Mouse (Mus musculus): ENCODE data around the gene Gm38431. TPM values are rescaled to one million over a fixed set of nuclear protein-coding genes. Genes with fewer than 3 reads are reported as not detected.

The Gm38431 gene
- total RNA-seq (2021): under 1 TPM; 0.43 to 0.64 TPM
- long read RNA-seq, experiment 1, partial matches to known transcripts: 0 of 2 reads
- long read RNA-seq, experiment 1, other reads (novel, unspliced or antisense): 2 of 2 reads
- long read RNA-seq, experiment 2, partial matches to known transcripts: 1 of 2 reads
- long read RNA-seq, experiment 2, other reads (novel, unspliced or antisense): 1 of 2 reads

DNA sequence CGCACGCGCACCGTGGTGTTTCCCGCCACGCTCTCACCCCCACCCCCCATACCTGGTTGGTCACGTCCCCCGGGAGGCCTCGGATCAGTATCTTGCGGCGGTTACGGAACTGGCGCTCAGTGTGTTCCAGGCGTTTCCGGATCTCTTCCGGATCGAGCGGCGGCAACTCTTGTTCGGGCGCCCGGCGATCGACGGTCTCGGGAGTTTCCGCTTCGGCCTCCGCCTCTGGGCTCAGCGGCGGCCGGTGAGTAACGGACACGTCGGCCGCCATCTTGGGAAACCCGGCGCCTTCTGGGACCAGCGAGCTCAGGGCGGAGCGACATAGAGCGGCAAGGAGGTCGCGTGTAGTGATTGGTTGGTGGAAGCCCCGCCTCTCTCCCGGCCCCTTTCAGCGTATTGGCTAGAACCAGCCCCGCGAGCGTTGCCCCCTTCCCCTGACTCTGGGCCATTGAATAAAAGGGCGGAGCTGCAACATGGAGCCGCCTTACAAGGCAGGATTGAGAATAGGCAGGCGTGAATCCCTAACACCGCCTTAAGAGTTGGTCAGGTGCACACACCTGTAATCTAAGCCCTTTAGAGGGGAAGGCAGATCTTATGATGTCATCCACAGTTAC lies at the start of gene Gm38431, which contains the start of gene Raver1:
Gene Gm38431, minus strand, starts transcription at position 291 of the 614 bp plus-strand sequence.
Gene Raver1, minus strand, starts transcription at position 302 of the 614 bp plus-strand sequence.
- peak; percentile 98 for DNase-seq (ENCODE audit: low spot score)

DNA sequence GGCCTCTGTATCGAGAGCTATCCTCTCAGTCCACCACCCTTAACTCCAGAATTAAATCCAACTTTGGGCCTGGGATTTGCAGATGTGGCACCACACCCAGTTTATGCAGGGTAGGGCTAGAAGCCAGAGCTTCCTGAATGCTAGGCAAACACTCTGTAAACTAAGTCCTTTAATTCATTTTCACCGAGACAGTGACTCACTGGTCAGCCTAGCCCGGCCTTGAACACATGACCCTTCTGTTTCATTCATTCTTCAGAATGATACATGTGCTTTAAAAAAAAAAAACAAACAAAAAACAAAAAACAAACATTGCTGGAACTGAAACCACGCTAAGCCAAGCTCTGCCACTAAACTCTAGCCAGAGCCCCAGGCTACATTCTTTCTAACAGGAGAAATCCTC lies 46.6 kb upstream of the Gm38431 start:
- no peak for DNase-seq (ENCODE audit: low spot score)

DNA sequence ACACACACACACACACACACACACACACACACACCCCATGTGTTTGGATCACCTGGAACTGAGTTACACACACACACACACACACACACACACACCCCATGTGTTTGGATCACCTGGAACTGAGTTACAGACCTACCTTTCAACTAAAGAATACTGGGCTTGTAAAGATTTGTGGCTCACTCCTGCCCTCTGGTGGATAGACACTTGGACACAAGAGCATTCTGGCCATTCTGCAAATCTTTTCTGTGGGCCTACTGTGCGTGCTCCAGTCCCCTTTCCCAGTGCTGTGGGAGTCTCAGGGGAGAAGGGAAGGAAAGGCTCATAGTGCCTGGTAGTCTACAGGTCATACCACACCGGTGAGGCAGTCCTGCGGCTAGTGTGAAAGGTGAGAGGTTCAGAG lies 45.4 kb upstream of the Gm38431 start:
- peak; percentile 63 for DNase-seq (ENCODE audit: low spot score)

DNA sequence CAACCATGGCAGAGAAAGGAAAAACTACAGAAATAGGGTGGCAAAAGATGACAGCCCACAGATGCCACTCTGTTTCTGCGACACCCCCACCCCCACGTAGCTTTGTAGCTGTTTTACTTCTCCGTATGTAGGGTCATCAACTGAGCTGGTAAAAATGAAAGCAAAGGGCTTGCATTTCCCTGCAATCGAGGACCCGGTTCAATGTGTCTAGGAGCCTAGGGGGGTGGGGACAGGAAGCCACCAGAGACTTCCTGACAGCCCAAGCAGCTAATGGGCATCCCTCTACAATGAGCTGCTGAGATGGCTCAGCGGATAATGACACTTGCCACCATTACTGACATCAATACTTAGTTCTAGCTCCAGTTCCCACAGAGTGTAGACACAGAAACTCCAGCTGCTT lies 44.6 kb upstream of the Gm38431 start:
- no peak for DNase-seq (ENCODE audit: low spot score)

DNA sequence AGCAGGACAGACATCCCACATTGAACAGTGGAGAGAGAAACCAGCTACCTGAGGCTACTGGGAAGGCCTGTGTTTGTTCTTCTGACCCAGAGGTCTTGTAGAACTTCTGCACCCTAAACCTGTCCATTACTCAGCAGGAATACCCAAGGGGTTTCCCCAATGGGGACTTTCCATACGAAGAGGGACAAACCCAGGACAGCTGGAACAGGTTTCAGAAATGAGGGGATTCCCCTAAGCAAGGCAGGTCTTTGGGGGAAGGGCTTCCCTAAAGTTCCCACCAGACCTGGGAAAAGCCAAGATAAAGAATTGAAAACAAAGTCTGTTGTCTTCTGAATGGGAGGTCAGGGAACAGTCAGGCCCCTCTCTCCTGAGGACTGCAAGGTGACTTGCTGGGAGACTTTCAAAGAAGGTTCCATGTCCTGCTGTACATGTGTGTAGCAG lies 44.2 kb upstream of the Gm38431 start:
- DNase-seq (ENCODE audit: low spot score): no peak

DNA sequence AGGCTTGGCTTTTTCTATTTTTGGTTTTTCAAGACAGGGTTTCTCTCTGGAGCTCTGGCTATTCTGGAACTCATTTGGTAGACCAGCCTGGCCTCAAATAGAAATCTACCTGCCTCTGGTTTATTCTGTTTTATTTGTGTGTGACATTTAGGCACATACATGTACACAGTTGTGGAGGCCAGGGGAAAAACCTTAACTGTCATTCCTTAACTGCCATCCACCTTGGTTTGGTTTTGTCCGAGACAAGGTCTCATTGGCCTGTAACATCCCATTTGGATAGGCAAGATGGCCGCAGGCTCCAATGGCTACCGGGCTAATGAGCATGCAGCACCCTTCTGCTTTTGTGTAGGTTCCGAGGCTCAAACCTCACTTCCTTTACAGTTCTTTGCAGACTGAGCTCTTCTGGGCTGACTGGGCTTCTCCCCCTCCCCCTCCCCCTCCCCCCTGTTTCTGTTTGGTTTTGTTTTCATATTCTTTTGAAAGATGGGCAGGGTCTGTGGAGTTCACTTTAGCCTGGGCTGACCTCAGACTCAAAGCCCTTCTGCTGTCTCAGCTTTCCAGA lies 43.6 kb upstream of the Gm38431 start:
- DNase-seq (ENCODE audit: low spot score): no peak

DNA sequence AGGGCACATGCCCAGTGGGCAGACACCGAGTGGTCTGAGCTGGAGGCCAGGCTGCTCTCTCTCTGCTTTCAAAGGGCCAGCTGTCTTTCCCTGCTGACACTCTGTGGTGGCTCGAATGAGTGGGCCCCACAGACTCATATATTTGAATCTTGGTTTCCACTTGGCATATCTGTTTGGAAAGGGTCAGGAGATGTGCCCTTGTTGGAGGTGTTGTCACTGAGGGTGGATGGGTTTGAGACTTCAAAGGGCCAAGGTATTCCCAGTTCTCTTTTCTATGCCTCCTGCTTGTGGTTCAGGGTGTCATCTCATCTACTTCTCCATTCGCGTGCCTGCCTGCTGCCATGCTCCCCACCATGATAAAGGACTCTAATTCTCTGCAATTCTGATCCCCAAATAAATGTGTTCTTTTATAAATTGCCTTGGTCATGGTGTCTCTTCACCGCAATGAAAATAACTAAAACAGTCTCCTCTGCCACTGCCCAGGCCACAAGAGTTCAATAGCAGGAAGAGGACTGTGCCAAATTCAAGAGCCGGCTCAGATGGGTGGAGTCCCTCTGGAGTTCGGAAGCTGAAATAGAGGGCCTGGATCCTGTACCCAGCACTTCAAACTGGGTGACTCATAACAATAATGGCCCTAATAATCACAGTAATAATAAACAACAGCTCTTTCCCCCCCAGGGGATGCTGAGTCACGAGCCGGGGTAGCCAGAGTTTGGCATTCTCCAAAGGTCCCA lies 43.0 kb upstream of the Gm38431 start:
- peak; percentile 72 for DNase-seq (ENCODE audit: low spot score)

DNA sequence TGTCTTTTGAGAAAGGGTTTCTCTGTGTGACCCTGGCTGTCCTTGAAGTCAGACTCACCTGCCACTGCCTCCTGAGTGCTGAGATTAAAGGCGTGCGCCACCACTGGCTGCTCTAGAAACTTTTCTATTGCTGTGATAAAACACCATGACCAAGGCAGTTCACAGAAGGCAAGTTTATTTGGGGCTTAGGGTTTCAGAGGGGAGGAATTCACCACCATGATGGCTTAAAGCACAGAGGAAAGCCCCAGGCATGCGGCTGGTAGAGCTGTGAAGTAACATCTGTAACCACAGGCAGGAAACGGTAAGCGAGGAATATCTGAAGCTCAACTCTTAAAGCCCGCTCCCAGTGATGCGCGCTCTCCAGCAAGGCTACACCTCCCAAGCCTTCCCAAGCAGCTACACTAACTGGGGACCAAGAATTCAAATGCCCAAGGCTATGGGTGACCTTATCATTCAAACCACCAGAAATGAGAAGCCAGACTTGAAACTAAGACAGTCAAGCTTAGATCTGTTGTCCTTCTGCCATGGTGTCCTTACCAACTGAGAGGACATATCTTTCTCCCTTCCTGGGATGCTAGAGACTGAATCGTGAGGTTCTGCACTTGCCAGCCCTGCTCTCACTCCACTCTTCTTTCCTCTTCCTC lies 41.4 kb upstream of the Gm38431 start:
- no peak for DNase-seq (ENCODE audit: low spot score)

DNA sequence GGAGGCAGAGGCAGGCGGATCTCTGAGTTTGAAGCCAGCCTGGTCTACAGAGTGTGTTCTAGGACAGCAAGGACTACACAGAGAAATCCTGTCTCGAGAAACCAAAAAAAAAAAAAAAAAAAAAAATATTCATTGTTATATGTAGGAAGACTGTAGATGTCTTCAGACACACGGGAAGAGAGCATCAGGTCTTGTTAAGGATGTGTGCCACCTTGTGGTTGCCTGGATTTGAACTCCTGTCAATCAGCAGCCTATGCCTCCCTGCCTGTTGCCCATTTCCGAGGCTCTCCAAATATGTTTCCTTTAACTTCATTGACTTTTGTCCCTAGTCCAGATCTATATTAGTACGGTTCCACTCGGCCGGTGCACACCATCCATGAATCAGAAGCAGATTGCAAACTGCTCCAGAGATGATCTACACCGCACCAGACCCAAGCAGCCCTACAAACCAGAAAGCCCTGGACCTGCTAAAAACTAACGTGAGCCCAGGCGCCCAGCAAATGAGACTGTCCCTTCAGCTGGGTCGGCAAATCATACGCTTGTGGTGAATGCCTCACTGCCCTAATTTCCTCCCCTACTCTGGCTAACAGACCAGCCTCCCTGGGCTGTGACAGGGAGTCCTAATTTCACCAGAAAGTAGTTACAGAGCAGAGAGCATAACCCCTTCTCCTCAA lies 40.4 kb upstream of the Gm38431 start:
- no peak for DNase-seq (ENCODE audit: low spot score)

DNA sequence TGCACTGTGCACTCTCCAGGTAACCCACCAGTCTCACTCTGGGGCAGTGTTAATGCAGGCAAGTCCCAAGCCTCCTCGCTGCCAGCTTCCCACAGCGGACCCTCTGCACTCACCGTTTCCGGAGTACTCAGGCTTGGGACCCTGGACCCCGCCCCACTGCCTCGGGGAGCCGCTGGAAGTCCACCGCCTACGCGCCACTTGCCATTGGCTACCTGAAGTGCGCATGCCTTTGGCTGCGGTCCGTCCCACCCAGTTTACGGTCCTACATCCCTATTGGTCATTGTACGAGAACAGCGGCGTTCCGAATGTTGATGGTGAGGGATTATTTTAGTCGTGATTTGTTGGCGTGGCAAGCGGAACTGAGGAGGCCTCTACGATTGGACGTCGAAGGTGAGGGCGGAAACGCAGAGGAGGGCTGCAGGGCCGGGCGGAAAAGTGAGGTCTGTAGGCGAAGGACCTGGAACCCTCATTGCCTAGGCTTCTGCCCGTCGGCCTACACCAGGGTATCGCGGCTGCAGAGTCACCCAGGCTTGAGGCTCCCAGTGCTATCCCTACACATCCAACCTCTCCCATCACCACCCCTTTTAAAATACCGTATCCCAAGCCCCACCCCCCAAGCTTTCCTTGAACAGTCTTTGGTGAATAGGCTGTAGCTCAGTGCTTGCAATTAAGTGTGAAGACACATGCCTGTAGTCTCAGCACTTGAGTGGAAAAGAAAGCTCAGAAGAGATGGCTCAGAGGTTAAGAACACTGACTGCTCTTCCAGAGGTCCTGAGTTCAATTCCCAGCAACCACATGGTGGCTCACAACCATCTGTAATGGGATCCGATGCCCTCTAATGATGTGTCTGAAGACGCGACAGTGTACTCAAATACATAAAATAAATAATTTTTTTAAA lies 39.5 kb upstream of the Gm38431 start, which contains the start of gene Tyk2:
Gene Tyk2, minus strand, starts transcription at position 185 of the 898 bp plus-strand sequence.
- DNase-seq (ENCODE audit: low spot score): peak; percentile 94

DNA sequence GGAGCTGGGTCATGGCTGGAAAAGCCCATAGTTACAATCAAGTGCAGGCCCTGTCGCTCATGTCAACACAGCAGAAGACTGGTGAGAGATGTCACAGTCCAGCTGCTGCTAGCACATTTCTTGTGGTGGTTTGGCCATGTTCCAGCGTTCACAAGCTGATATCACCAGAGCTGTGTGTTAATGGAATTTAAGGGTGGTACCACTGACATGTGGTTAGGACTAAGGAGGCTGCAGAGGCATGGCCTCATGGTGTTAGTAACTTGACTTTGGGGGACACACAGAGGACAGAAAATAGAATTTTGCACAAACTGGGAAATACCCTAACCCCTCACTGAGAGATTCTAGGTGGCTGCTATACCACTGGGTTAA lies 34.4 kb upstream of the Gm38431 start:
- DNase-seq (ENCODE audit: low spot score): no peak

DNA sequence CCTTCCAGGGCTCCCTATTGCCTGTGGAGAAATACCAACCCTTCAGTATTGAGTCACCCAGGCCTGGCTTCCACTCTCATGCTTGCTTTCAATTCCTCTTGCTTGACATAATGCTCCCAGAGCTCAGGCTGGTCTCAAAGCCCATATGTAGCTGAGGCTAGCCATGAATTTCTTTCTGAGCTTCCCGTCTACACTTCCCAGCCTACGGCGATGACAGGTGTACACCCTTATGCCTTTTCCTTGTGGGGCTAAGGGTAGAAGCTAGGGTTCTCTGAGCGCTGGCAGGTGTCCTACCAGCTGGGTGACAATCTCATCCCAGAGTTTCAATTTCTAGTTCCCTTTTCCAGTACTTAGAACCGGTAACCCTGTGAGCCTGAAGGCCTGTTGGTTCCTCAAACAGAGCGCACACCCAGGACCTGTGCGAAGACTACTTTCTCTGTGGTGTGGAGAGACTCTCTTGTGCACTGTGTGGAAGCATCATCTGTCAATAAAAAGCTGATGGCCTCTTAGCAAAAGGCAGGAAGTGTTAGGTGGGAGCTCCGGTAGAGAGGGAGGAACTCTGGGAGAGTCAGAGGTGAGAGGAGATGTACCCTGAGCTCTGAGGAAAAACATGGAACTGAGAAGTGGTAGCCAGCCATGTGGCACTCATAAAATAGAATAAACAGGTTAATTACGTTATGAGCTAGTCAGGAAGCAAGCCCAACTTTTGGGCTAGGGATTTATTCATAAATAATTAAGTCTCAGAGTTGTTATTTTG lies 33.9 kb upstream of the Gm38431 start:
- DNase-seq (ENCODE audit: low spot score): no peak

DNA sequence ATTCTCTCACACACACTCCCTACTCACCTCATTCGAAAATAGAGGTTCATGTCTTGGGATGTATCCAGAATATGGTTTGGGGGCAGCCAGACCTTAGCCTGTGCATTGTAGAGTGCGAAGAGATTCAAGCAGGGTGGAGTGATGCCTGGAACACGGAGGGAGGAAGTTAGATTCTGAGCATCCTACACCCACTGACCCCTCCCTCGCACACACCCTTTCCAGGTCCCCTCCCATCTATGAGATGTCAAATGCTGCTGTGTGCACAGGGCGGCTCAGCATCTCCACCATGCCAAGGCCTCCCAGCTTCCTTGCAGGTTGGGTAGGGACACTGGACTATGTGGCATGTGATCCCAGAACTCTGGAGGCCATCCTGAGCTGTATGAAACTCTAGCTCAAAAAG lies 33.0 kb upstream of the Gm38431 start:
- no peak for DNase-seq (ENCODE audit: low spot score)

DNA sequence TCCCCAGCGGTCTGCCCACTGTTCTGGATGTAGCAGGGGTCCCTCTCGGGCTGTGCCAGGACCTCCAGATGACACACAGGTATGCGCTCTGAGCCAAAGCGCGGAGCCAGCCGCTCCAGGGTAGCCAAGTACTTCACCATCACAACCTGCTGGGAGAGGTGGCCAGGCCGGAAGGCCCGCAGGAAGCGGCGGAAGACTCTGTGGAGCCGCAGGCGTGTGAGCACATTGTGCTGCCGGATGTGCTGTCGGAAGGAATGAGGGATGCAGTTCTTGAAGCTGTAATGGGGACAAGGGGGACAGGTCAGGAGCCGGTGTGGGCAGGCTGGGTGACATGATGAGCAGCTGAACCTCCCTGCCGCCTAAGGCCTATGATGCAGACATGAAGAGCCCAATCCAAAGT lies 29.7 kb upstream of the Gm38431 start:
- DNase-seq (ENCODE audit: low spot score): no peak

DNA sequence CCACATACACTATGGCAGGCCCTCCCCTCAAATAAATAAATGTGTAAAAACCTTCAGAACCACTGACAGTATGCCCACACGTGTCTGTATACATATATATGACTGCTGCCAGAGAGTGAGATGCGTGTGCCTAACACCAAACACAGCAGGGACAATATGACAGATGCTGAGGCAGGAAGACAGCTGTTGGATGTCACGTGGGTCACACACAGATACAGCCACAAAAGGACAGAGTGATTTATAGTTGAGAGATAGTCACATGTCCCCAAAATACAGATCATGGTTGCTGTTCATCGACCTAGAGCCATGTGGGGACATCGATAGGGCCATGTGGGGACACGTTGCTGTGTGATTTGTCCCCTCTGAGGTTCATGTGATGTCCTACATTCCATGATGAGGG lies 25.3 kb upstream of the Gm38431 start:
- DNase-seq (ENCODE audit: low spot score): no peak

DNA sequence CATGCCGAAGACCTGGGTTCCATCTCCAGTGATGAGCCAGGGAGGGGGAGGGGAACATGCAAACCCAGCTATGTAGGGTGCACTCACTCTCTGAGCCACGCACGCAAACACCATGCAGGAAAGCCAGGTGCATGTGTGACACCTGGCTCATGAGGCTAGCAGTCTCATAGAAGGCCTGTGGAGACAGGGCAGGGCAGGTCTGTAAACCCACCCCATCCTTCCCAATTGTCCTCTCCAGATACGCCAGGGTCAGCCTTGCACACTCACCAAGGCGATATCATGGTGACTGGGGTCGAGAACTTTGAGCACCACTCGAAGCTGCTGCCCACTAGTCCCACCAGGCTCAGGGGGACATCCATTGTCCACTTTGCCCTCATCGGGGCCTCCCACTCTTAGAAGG lies 23.3 kb upstream of the Gm38431 start:
- no peak for DNase-seq (ENCODE audit: low spot score)

DNA sequence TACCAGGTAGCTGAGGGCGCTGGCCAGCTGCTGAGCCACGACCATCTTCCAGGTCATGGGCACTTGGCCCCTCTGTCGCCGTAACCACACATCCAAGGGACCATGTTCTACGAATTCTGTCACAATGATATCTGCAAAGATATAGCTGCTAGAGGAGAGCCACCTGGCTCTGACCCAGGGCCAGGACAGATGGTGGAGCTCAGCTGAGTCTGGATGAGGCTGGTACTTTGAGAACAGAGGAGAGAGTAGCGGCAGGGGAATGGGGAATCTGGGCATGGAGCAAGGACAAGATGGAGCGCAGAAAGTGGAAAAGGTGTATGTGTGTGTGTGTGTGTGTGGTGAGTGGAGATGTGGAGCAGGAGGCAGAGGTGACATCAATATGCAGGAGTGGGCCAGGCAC lies 22.4 kb upstream of the Gm38431 start:
- no peak for DNase-seq (ENCODE audit: low spot score)

DNA sequence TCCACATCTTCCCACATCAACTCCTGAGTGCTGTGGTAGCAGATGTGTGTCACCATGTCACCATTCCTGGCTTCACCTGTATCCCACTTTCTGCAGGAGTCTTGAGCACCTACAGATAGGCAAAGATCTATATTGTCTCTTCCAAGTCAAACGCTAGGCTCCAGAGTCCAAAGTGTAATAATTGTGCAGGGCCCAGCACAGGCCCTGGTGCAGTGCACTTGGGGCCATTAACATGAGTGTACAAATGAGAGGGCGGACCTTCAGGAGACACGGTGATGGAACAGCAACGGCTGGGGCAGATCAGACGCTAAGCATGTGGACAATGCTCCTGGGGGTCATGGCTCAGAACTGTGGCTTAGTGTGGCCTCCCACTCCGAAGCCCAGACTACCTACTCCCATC lies 22.0 kb upstream of the Gm38431 start:
- no peak for DNase-seq (ENCODE audit: low spot score)

DNA sequence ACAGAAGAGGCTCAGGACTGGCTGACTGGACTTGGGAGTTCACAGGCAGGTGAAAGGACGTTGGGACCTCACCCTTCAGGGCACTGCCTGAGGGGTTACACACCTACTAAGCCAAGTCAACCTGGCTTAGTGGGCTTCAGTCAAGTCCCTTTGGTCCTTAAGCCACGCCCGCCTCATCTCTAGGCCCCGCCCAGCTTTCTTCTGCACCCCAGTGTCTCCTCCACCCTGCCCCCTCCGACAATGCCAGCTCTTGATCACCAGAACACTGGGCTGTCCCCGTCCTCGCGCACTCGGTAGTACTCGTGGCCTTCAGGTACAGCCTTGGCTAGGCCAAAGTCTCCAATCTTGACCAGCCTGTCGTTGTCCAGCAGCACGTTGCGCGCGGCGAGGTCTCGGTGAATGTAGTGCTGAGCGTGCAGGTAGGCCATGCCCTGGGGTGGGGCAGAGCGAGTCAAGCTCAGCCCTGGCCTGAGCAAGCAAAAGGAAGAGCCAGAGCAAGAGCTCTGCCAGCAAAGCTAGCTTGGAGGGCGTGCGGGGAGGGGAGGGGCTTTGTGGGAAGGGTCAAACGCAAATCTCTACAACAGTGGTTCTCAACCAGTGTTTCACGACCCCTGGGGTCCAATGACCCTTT lies 15.9 kb upstream of the Gm38431 start:
- no peak for DNase-seq (ENCODE audit: low spot score)
